Mouse (Mus musculus): Measurements from ENCODE around the gene Gm49661.

The Gm49661 gene

GRCm38 (mm10) chr8:84984294-84985048, 15.2 kb upstream of the Gm49661 start:
- no peak for ATAC-seq (ENCODE audit: low TSS enrichment)

- no peak for ATAC-seq (ENCODE audit: low TSS enrichment)
Observed at GRCm38 (mm10) chr8:84982499-84983011, 13.3 kb upstream of the Gm49661 start.

GRCm38 (mm10) chr8:84981644-84982498, 12.6 kb upstream of the Gm49661 start:
- no peak for ATAC-seq (ENCODE audit: low TSS enrichment)

- no peak for ATAC-seq (ENCODE audit: low TSS enrichment)
Observed at GRCm38 (mm10) chr8:84980622-84981358, 11.6 kb upstream of the Gm49661 start.

- ATAC-seq (ENCODE audit: low TSS enrichment) = peak; percentile 36
Observed at GRCm38 (mm10) chr8:84979599-84980421, 10.6 kb upstream of the Gm49661 start.

GRCm38 (mm10) chr8:84978248-84978940, 9.2 kb upstream of the Gm49661 start, which contains the start of gene Junb:
Gene Junb, minus strand, starts transcription at chr8:84978718.
- peak; percentile 46 for ATAC-seq (ENCODE audit: low TSS enrichment)

- ATAC-seq (ENCODE audit: low TSS enrichment) = no peak
Observed at GRCm38 (mm10) chr8:84977435-84978247, 8.4 kb upstream of the Gm49661 start.

- no peak for ATAC-seq (ENCODE audit: low TSS enrichment)
Observed at GRCm38 (mm10) chr8:84976763-84977434, 7.7 kb upstream of the Gm49661 start.

GRCm38 (mm10) chr8:84976031-84976762, 7.0 kb upstream of the Gm49661 start:
- peak; percentile 42 for ATAC-seq (ENCODE audit: low TSS enrichment)

- ATAC-seq (ENCODE audit: low TSS enrichment) = no peak
Observed at GRCm38 (mm10) chr8:84975434-84975833, 6.2 kb upstream of the Gm49661 start.

GRCm38 (mm10) chr8:84974543-84975142, 5.4 kb upstream of the Gm49661 start:
- no peak for ATAC-seq (ENCODE audit: low TSS enrichment)

- ATAC-seq (ENCODE audit: low TSS enrichment) = no peak
Observed at GRCm38 (mm10) chr8:84973803-84974542, 4.7 kb upstream of the Gm49661 start.

- no peak for ATAC-seq (ENCODE audit: low TSS enrichment)
Observed at GRCm38 (mm10) chr8:84973079-84973478, 3.8 kb upstream of the Gm49661 start.

- no peak for ATAC-seq (ENCODE audit: low TSS enrichment)
Observed at GRCm38 (mm10) chr8:84970913-84971312, 1.7 kb upstream of the Gm49661 start.

- no peak for ATAC-seq (ENCODE audit: low TSS enrichment)
Observed at GRCm38 (mm10) chr8:84970135-84970790, 1.0 kb upstream of the Gm49661 start.

GRCm38 (mm10) chr8:84968650-84969049, 583 bp downstream of the Gm49661 start:
- ATAC-seq (ENCODE audit: low TSS enrichment) = no peak

All from frontal cortex, adult (tissue).